In the genomic region with DNA sequence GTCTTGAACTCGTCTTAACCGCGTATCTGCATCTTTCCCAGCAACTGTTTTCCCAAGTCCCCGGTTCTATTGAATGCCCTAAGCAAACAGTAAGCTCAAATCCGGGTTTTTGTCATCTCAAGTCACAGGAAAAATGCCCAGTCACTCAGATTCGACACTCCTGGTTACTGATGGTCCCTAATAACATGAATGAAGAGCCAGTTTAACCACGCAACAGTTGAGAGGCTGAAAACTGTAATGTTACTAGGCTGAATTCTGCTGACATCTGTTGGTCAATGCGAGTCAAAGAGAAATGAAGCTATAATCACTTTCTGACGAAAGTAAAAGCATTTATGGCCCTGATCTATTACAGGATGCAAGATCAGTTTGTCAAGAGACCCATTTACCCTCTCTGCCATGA, we compare ENCODE assay signal across 7 mouse cellular contexts. TPM values are rescaled to one million over a fixed set of nuclear protein-coding genes. Genes with fewer than 3 reads are reported as not detected.
A peak's percentile ranks its signal among the peaks of the same experiment; 100 is the strongest.
DNase-seq lines count a peak whose midpoint lies in the region; ATAC-seq and TF ChIP-seq lines count a peak whose summit lies in the region.

No protein-coding gene starts in this region.

- 12% methylated on average over 9 of the region's 9 CpGs for WGBS in neural tube, embryonic 11.5 days
- 2% methylated on average over 9 of the region's 9 CpGs for WGBS in intestine, postnatal 0 days
- WGBS in midbrain, embryonic 13.5 days: 9% methylated on average over 9 of the region's 9 CpGs

- no peak for ATAC-seq in neural tube, embryonic 11.5 days (ENCODE audit: insufficient read depth, low FRiP score, low TSS enrichment)
- 0 out of 2 replicates have a peak, but pooled peaks have one; percentile 9 for ATAC-seq in intestine, postnatal 0 days
- ATAC-seq in midbrain, embryonic 13.5 days: no peak

- peak overlapping the region; percentile 71 for H3K4me3 ChIP-seq in neural tube, embryonic 11.5 days (ENCODE audit: low read depth, low read length)
- H3K4me3 ChIP-seq in intestine, postnatal 0 days (ENCODE audit: low read depth, low read length): peak overlapping the region; percentile 67
- H3K4me3 ChIP-seq in midbrain, embryonic 13.5 days (replicated peaks): peak overlapping the region; percentile 94

- H3K4me1 ChIP-seq in neural tube, embryonic 11.5 days (ENCODE audit: control insufficient read depth, insufficient read depth, low read length): peaks cover 8% of the 10 kb centered on the region; the same call in 1 of the 2 replicates
- 0 out of 2 replicates have a peak, but pooled peaks cover 3% of the 10 kb centered on the region for H3K4me1 ChIP-seq in intestine, postnatal 0 days (replicated peaks; ENCODE audit: control insufficient read depth, insufficient read depth, low read length)
- H3K4me1 ChIP-seq in midbrain, embryonic 13.5 days (replicated peaks): peaks cover 38% of the 10 kb centered on the region

- peak; percentile 56 for TF ChIP-seq CTCF in intestine, postnatal 0 days (IDR thresholded peaks at IDR 0.05; ENCODE audit: low read depth)

- DNase-seq in neural tube, embryonic 11.5 days (ENCODE audit: low spot score): no peak
- no peak for DNase-seq in neural tube, embryonic 10.5 days (ENCODE audit: extremely low spot score, low spot score)
- peak; percentile 16 for DNase-seq in ZHBTc4 (ENCODE audit: low read depth, low spot score)
- DNase-seq in fibroblast of lung, adult 2 months (ENCODE audit: low read depth): peak; percentile 12
- DNase-seq in frontal cortex, postnatal 25 days (ENCODE audit: low spot score in 2 of 2): no peak

- no peaks in the 10 kb centered on the region for H3K9me3 ChIP-seq in neural tube, embryonic 11.5 days (ENCODE audit: control insufficient read depth, low read length)
- no peaks in the 10 kb centered on the region for H3K9me3 ChIP-seq in intestine, postnatal 0 days (ENCODE audit: control insufficient read depth)
- H3K9me3 ChIP-seq in midbrain, embryonic 13.5 days: no peaks in the 10 kb centered on the region

- H3K27me3 ChIP-seq in neural tube, embryonic 11.5 days (ENCODE audit: control insufficient read depth, insufficient read depth, low read length): no peaks in the 10 kb centered on the region
- H3K27me3 ChIP-seq in intestine, postnatal 0 days (replicated peaks; ENCODE audit: control insufficient read depth, insufficient read depth, low read length): no peaks in the 10 kb centered on the region
- no peaks in the 10 kb centered on the region for H3K27me3 ChIP-seq in midbrain, embryonic 13.5 days

- peak overlapping the region; percentile 62 for H3K4me2 ChIP-seq in neural tube, embryonic 11.5 days (ENCODE audit: low read depth)
- peak overlapping the region; percentile 82 for H3K4me2 ChIP-seq in intestine, postnatal 0 days (replicated peaks; ENCODE audit: low read depth)
- peak overlapping the region; percentile 83 for H3K4me2 ChIP-seq in midbrain, embryonic 13.5 days (replicated peaks)

- H3K9ac ChIP-seq in neural tube, embryonic 11.5 days (ENCODE audit: low read length): peak overlapping the region; percentile 76
- H3K9ac ChIP-seq in intestine, postnatal 0 days (ENCODE audit: low read depth, low read length): peak overlapping the region; percentile 89
- peak overlapping the region; percentile 94 for H3K9ac ChIP-seq in midbrain, embryonic 13.5 days (replicated peaks)

- H3K36me3 ChIP-seq in neural tube, embryonic 11.5 days (ENCODE audit: control insufficient read depth, insufficient read depth, low read length): peaks cover 7% of the 10 kb centered on the region
- peaks cover 20% of the 10 kb centered on the region for H3K36me3 ChIP-seq in intestine, postnatal 0 days (ENCODE audit: control insufficient read depth, insufficient read depth)
- peaks cover 33% of the 10 kb centered on the region for H3K36me3 ChIP-seq in midbrain, embryonic 13.5 days

- peak overlapping the region; percentile 76 for H3K27ac ChIP-seq in neural tube, embryonic 11.5 days (ENCODE audit: low read depth, low read length)
- H3K27ac ChIP-seq in intestine, postnatal 0 days (ENCODE audit: low read depth, low read length): peak overlapping the region; percentile 92
- peak overlapping the region; percentile 94 for H3K27ac ChIP-seq in midbrain, embryonic 13.5 days

RNA-seq across cellular contexts. Expression of a gene that starts 0.7 kb away (rescaled TPM):
- polyA plus RNA-seq in neural tube, embryonic 11.5 days (2014; fragmentation: Nextera tagmentation; extraction: Ambion mirVana): 35.4 and 37.6 TPM in 2 replicates
- 8.5 and 9.4 TPM in 2 replicates for polyA plus RNA-seq in intestine, postnatal 0 days (2015; fragmentation: Nextera tagmentation; extraction: Ambion mirVana)
- polyA plus RNA-seq in midbrain, embryonic 13.5 days (2015; fragmentation: Nextera tagmentation; extraction: Ambion mirVana): 33.1 and 35.4 TPM in 2 replicates

RNA-seq across cellular contexts. Expression of a gene that starts 27.9 kb away (rescaled TPM):
- polyA plus RNA-seq in neural tube, embryonic 11.5 days (2014; fragmentation: Nextera tagmentation; extraction: Ambion mirVana): 137 and 141 TPM in 2 replicates
- 17.5 and 22.1 TPM in 2 replicates for polyA plus RNA-seq in intestine, postnatal 0 days (2015; fragmentation: Nextera tagmentation; extraction: Ambion mirVana)
- 143 and 151 TPM in 2 replicates for polyA plus RNA-seq in midbrain, embryonic 13.5 days (2015; fragmentation: Nextera tagmentation; extraction: Ambion mirVana)

RNA-seq across cellular contexts. Expression of a gene that starts 33.3 kb away (rescaled TPM):
- polyA plus RNA-seq in neural tube, embryonic 11.5 days (2014; fragmentation: Nextera tagmentation; extraction: Ambion mirVana): 31.0 and 37.7 TPM in 2 replicates
- 5.3 and 5.6 TPM in 2 replicates for polyA plus RNA-seq in intestine, postnatal 0 days (2015; fragmentation: Nextera tagmentation; extraction: Ambion mirVana)
- 17.5 and 20.1 TPM in 2 replicates for polyA plus RNA-seq in midbrain, embryonic 13.5 days (2015; fragmentation: Nextera tagmentation; extraction: Ambion mirVana)

Comparison
In these comparisons a context has a peak if more than half of its experiments do, and no peak if none do; other contexts are left out.
1. DNase-seq: peak in ZHBTc4 (single experiment) and fibroblast of lung, adult 2 months (single experiment); none in neural tube, embryonic 11.5 days (single experiment), neural tube, embryonic 10.5 days (single experiment) and frontal cortex, postnatal 25 days (0 of 2).
2. Peak in every context shown above with its lines, with median percentiles within 50 percentile points of each other: H3K27ac ChIP-seq, H3K4me2 ChIP-seq, H3K4me3 ChIP-seq and H3K9ac ChIP-seq.